Mouse (Mus musculus): ENCODE measurements at regions not wholly inside any gene's neighbourhood (a gene's known extent, or its start where the extent isn't known, plus 50 kb on each side); places are given as distances from the start of the nearest gene placed in this dataset.
A peak's percentile ranks its signal among the peaks of the same experiment; 100 is the strongest.

DNA sequence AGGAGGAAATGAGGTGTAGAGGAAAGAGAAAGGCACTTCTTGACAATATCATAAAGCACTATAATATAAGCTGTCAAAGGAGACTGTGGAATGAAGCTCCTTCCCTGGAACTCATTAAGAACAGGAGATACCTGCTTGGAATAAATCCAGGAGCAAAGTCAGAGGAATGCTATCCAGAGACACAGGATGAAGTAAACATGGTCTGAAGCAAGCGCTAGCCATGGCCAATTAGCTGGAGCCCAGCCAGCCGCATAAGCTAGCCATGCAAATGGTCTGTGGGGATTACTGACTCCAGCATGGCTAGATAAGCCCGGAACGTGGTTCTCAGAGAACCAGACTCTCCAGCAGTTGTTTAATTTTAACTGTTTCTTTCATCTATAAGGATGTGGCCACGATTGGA, 54.9 kb upstream of the Gpc3 start:
- Histone ChIP-seq H3K36me3 (no peaks in the 10 kb centered on the region), H3K9me3 (no peaks in the 10 kb centered on the region), H3K4me3 (no peak overlapping the region), H3K4me1 (no peaks in the 10 kb centered on the region), H3K9ac (no peak overlapping the region), H3K27ac (no peak overlapping the region), H3K27me3 (no peaks in the 10 kb centered on the region), H3K4me2 (no peak overlapping the region)
- WGBS = 35% methylated on average over 5 of the region's 5 CpGs
- no peak for ATAC-seq (ENCODE audit: insufficient number of reproducible peaks, low FRiP score, low TSS enrichment, low read depth)

GRCm38 (mm10) chrX:52679045-52679444, 65.3 kb upstream of the Gpc3 start:
- H3K4me2 ChIP-seq = no peak overlapping the region
- H3K9ac ChIP-seq = no peak overlapping the region
- peak overlapping the region; percentile 43; the same call in 1 of the 2 replicates for H3K27ac ChIP-seq
- WGBS = 20% methylated on average over 5 of the region's 5 CpGs
- no peak overlapping the region for H3K4me3 ChIP-seq
- no peaks in the 10 kb centered on the region for H3K36me3 ChIP-seq
- no peaks in the 10 kb centered on the region for H3K4me1 ChIP-seq
- H3K27me3 ChIP-seq = no peaks in the 10 kb centered on the region
- H3K9me3 ChIP-seq = no peaks in the 10 kb centered on the region
- ATAC-seq (ENCODE audit: insufficient number of reproducible peaks, low FRiP score, low TSS enrichment, low read depth) = no peak

DNA sequence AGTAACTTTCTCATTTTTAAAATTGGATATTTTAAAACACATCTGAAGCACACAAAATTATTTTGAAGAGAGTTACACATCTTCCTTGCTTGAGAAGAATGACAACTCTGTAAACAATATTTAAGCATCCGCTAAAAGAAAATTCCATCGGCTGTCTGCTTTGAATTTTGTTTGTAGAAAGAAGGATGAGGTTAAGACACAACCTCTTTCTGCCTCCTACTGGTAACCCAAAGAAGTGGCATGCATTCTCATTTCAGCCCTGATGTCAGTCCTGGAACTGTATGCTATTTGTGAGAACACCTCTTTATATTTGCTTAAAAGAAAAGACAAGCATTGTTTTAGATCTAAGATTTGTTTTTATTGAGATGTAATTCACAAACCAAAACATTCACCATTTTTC, 80.6 kb upstream of the Gpc3 start:
- no peaks in the 10 kb centered on the region for H3K9me3 ChIP-seq
- no peaks in the 10 kb centered on the region for H3K36me3 ChIP-seq
- no peak for ATAC-seq (ENCODE audit: insufficient number of reproducible peaks, low FRiP score, low TSS enrichment, low read depth)
- no peak overlapping the region for H3K4me2 ChIP-seq
- no peaks in the 10 kb centered on the region for H3K27me3 ChIP-seq
- no peak overlapping the region for H3K4me3 ChIP-seq
- no peak overlapping the region for H3K27ac ChIP-seq
- H3K4me1 ChIP-seq = no peaks in the 10 kb centered on the region
- H3K9ac ChIP-seq = no peak overlapping the region
- WGBS = 40% methylated on average over 2 of the region's 2 CpGs

- no peaks in the 10 kb centered on the region for H3K9me3 ChIP-seq
- 95% methylated on average over 1 of the region's 1 CpGs for WGBS
These were observed 85.9 kb upstream of the Gpc3 start for GRCm38 (mm10) chrX:52699615-52700014.

DNA sequence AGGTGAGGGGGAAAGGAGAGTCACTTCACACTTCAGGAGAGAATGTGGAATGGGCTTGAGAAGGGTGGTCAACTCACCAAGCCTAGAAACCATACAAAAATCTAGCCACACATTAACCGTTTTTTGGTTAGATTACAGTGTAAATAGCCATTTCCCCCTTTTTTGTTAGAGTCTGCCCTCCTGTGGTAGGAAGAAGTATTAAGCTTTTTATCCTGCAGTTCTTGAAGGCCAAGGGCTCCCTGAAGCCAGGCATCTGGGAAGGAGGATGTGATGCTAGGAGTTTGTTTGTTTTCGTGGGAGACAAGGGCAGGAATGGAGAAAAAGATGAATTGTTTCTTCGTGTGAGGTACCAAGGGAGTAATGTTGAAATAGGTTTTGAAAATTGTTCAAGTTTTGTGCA, 73.5 kb upstream of the Ccdc160 start:
- Histone ChIP-seq H3K4me3 (no peak overlapping the region), H3K4me2 (no peak overlapping the region), H3K27ac (no peak overlapping the region), H3K9me3 (no peaks in the 10 kb centered on the region), H3K27me3 (no peaks in the 10 kb centered on the region), H3K36me3 (no peaks in the 10 kb centered on the region), H3K9ac (no peak overlapping the region), H3K4me1 (no peaks in the 10 kb centered on the region)
- no peak for ATAC-seq (ENCODE audit: insufficient number of reproducible peaks, low FRiP score, low TSS enrichment, low read depth)
- 23% methylated on average over 3 of the region's 3 CpGs for WGBS

More at GRCm38 (mm10) chrX:52699615-52700014, 85.9 kb upstream of the Gpc3 start:
- H3K4me3 ChIP-seq = no peak overlapping the region
- H3K36me3 ChIP-seq = no peaks in the 10 kb centered on the region
- no peaks in the 10 kb centered on the region for H3K27me3 ChIP-seq
- no peak for ATAC-seq (ENCODE audit: insufficient number of reproducible peaks, low FRiP score, low TSS enrichment, low read depth)
- no peak overlapping the region for H3K4me2 ChIP-seq
- no peaks in the 10 kb centered on the region for H3K4me1 ChIP-seq
- H3K9ac ChIP-seq = no peak overlapping the region
- H3K27ac ChIP-seq = no peak overlapping the region

- Histone ChIP-seq H3K4me3 (no peak overlapping the region), H3K27me3 (peaks cover 11% of the 10 kb centered on the region; the same call in 1 of the 2 replicates), H3K27ac (no peak overlapping the region), H3K4me1 (no peaks in the 10 kb centered on the region), H3K9ac (no peak overlapping the region), H3K9me3 (no peaks in the 10 kb centered on the region), H3K4me2 (no peak overlapping the region), H3K36me3 (no peaks in the 10 kb centered on the region)
- 71% methylated on average over 3 of the region's 3 CpGs for WGBS
- no peak for ATAC-seq (ENCODE audit: insufficient number of reproducible peaks, low FRiP score, low TSS enrichment, low read depth)
These were observed 52.9 kb upstream of the Ccdc160 start for GRCm38 (mm10) chrX:52738116-52738515.
